Mouse (Mus musculus) limb, embryonic 14.5 days (tissue): ENCODE data around the gene Kdm5d. TPM values are rescaled to one million over a fixed set of nuclear protein-coding genes. Genes with fewer than 3 reads are reported as not detected.
A peak's percentile ranks its signal among the peaks of the same experiment; 100 is the strongest.

Experiments used
- ATAC-seq: fragments of 200-750 bp; cut with Nextera tagmentation; 2 replicates; pipeline ENCODE4 v1.8.0; 2017; ENCODE audit warnings: low read depth, moderate number of reproducible peaks, moderate TSS enrichment; ENCODE audit not compliant: low FRiP score
- DNase-seq: peaks from one replicate; pipeline ENCODE4 v3.0.0-alpha.2; 2015; ENCODE audit warnings: low spot score
- H3K27ac ChIP-seq: fragments of 300-500 bp; sonication (generic); replicated peaks from 2 replicates; pipeline ENCODE4 v1.5.1; 2014; ENCODE audit warnings: low read depth, mild to moderate bottlenecking, low read length, moderate library complexity, mixed read lengths
- H3K27me3 ChIP-seq: fragments of 300-500 bp; sonication (generic); 2 replicates; pipeline ENCODE4 v1.6.1; 2014; ENCODE audit warnings: low read length, mixed read lengths; ENCODE audit not compliant: control insufficient read depth, insufficient read depth
- H3K36me3 ChIP-seq: fragments of 300-500 bp; sonication (generic); 2 replicates; pipeline ENCODE4 v1.6.1; 2014; ENCODE audit warnings: mild to moderate bottlenecking, low read length, moderate library complexity, mixed read lengths; ENCODE audit not compliant: control insufficient read depth, insufficient read depth
- H3K4me1 ChIP-seq: fragments of 300-500 bp; sonication (generic); 2 replicates; pipeline ENCODE4 v1.6.1; 2014; ENCODE audit warnings: antibody characterized with exemption, low read length, mixed read lengths; ENCODE audit not compliant: control insufficient read depth, insufficient read depth
- H3K4me2 ChIP-seq: fragments of 300-500 bp; sonication (generic); replicated peaks from 2 replicates; pipeline ENCODE4 v1.6.1; 2014; ENCODE audit warnings: low read depth, mild to moderate bottlenecking, low read length, moderate library complexity; ENCODE audit not compliant: severe bottlenecking
- H3K4me3 ChIP-seq: fragments of 300-500 bp; sonication (generic); replicated peaks from 2 replicates; pipeline ENCODE4 v1.5.1; 2014; ENCODE audit warnings: low read length
- H3K9ac ChIP-seq: fragments of 300-500 bp; sonication (generic); 2 replicates; pipeline ENCODE4 v1.6.1; 2014; ENCODE audit warnings: mild to moderate bottlenecking, low read depth, low read length, moderate library complexity; ENCODE audit not compliant: severe bottlenecking
- H3K9me3 ChIP-seq: fragments of 300-500 bp; sonication (generic); 2 replicates; pipeline ENCODE4 v1.6.1; 2016; ENCODE audit warnings: low read length; ENCODE audit not compliant: control insufficient read depth
- POLR2A ChIP-seq: fragments of 200-500 bp; IDR thresholded peaks from 2 replicates; pipeline ENCODE4 v1.8.0; 2012; ENCODE audit warnings: inconsistent platforms, mild to moderate bottlenecking, moderate library complexity, borderline replicate concordance; ENCODE audit not compliant: insufficient read depth, insufficient read length; ENCODE audit errors: extremely low read depth
- WGBS: fragments of 180-500 bp; shearing (Covaris S2); extraction: QIAGEN DNeasy Blood & Tissue Kit; methylation state at CpG from one replicate; pipeline ENCODE4 v1.1.7; 2014; 5-methylcytosine and 5-hydroxymethylcytosine counted together
- microRNA-seq: library from miRNA; unstranded; fragments of <30 nt; microRNA quantifications from one replicate; pipeline ENCODE4, GENCODE M21; 2016
- polyA plus RNA-seq, 2 experiments: library from polyadenylated mRNA; depleted of rRNA in 1 of 2; stranded (reverse) in 1 of 2; unstranded in 1 of 2; fragments of >200 nt; fragmentation: Nextera tagmentation in 1 of 2; extraction: Ambion mirVana in 1 of 2; gene quantifications; 2 replicates each; pipeline versions ENCODE4 v1.2.1 to v1.2.3; 2012 to 2014

Kdm5d gene
- polyA plus RNA-seq (2012; rRNA removed) (3.0 and 18.8 TPM in 2 replicates), polyA plus RNA-seq (2014; fragmentation: Nextera tagmentation; extraction: Ambion mirVana) (19.7 TPM in 1 of 2 replicates, not detected in the other)

DNA sequence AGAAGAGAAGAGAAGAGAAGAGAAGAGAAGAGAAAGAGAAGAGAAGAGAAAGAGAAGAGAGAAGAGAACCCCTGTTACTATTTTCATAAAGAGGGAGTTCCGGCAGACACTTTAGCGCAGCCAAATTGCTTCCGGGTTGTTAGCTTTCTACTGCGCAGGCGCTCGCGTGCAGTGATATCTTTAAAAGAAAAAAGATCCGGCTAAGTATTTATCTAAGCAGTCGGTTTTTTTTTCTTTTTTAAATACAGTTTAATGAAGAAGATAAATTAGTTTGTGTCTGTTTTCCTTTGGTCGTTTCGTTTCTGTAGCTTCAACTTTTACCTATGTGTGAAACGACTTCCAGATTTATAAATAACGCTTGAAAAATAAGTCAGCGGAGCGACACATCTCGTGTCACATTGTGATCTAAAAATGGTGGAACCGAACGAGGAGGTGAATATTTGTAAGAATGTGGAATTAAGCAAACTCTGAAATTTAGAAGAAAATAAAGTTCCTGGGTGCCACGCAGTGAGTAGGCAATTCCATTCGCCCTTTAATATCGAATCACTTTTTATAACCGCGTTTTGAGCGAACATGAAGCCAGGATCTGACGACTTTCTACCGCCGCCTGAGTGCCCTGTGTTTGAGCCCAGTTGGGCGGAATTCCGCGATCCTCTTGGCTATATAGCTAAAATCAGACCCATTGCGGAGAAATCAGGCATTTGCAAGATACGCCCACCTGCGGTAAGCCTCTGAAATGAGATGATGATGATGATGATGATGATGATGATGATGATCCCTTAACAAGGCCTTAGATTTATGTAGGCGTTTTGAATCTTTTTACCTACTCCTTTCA is at the start of gene Kdm5d:
TSS of gene Kdm5d (plus strand) at position 396 of the 835 bp plus-strand sequence.
- H3K9ac ChIP-seq: peak within 1 kb of the TSS; percentile 56
- H3K4me1 ChIP-seq: no peaks in the 10 kb centered on the region
- H3K36me3 ChIP-seq: no peaks in the 10 kb centered on the region
- H3K27ac ChIP-seq: peak within 1 kb of the TSS; percentile 52; the same call in 1 of the 2 replicates
- no peak for TF ChIP-seq POLR2A
- H3K9me3 ChIP-seq: no peaks in the 10 kb centered on the region
- ATAC-seq (no peak), DNase-seq (peak; percentile 69)
- WGBS: under 1% methylated on average over 33 of the region's 34 CpGs
- peak within 1 kb of the TSS; percentile 39 for H3K4me3 ChIP-seq
- peak within 1 kb of the TSS; percentile 33; the same call in 1 of the 2 replicates for H3K4me2 ChIP-seq
- no peaks in the 10 kb centered on the region for H3K27me3 ChIP-seq

DNA sequence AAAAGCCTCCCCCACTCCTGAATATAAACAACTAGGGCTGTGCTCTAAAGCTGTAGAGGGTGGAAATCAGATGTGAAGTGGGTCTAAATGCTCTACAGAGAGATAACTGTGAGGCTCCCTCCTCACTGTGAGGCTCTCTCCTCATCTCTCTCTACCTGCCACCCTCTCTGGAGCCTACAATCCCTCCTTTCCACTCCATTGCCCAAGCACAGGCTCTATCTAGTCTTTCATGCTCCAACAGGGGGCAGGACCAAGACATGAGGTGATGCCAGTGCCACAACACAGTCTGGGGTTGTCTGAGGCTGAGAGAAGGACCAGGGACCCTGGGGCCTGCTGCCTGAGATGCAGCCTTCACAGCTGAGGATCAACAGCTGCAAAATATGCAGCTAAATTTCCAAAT is 25.2 kb upstream of the Kdm5d start:
- Histone ChIP-seq H3K36me3 (no peaks in the 10 kb centered on the region), H3K27me3 (no peaks in the 10 kb centered on the region), H3K4me2 (no peak overlapping the region), H3K4me3 (no peak overlapping the region), H3K27ac (no peak overlapping the region), H3K9ac (no peak overlapping the region), H3K9me3 (no peaks in the 10 kb centered on the region), H3K4me1 (no peaks in the 10 kb centered on the region)
- DNase-seq (no peak), ATAC-seq (no peak)
- no peak for TF ChIP-seq POLR2A

DNA sequence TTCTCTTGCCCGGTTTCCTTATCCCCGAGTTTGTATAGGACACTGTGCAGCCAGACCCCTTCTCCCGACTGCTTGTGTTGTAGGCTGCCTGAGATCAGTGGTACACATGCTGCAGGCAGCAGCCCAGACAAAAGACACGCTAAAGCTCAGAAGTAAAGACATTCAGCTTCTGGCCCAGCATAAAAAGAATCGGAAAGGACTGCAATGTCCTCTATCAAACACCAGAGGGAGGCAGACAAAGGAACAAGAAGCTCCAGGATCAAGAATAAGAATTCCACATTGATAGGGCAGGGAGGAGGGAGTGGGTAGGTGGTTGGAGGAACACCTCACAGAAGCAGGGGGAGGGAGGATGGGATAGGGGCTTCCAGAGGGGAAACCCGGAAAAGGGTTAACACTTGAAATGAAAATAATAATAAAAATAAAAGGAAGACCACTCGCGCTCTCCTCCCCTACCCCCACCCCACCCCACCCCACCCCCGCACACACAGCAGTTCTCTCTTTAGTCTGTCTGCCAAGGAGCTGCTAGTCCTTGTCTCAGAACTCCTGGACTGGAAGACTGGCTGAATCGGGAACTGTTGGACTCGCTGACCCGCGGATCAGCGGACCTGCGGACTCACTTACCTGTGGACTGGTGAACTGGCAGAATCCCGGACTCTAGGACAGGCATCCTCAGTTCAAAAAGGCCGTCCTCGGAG is 24.6 kb upstream of the Kdm5d start:
- H3K9me3 ChIP-seq: no peaks in the 10 kb centered on the region
- no peaks in the 10 kb centered on the region for H3K27me3 ChIP-seq
- H3K36me3 ChIP-seq: no peaks in the 10 kb centered on the region
- H3K4me2 ChIP-seq: 0 out of 2 replicates have a peak overlapping the region, but pooled peaks have one; percentile 13
- no peaks in the 10 kb centered on the region for H3K4me1 ChIP-seq
- no peak overlapping the region for H3K9ac ChIP-seq
- H3K4me3 ChIP-seq: no peak overlapping the region
- no peak for TF ChIP-seq POLR2A
- ATAC-seq (no peak), DNase-seq (peak; percentile 2)
- H3K27ac ChIP-seq: no peak overlapping the region
- WGBS: 18% methylated on average over 5 of the region's 18 CpGs

Small RNA genes lying within 50 kb of the gene (microRNA-seq; reads per million reads assigned to microRNA genes)
- gene Gm47281: not detected

Other genes with a start within 250 kb of the Kdm5d start
- not detected in 2 replicates for gene Zfy1, start 100.4 kb upstream of the Kdm5d start, polyA plus RNA-seq (2012; rRNA removed)
- not detected in 2 replicates for gene Zfy1, start 100.4 kb upstream of the Kdm5d start, polyA plus RNA-seq (2014; fragmentation: Nextera tagmentation; extraction: Ambion mirVana)
- not detected in 2 replicates for gene Uba1y, start 79.1 kb upstream of the Kdm5d start, polyA plus RNA-seq (2012; rRNA removed)
- gene Uba1y, start 79.1 kb upstream of the Kdm5d start, polyA plus RNA-seq (2014; fragmentation: Nextera tagmentation; extraction: Ambion mirVana): not detected in 2 replicates
- gene Eif2s3y, start 112.8 kb downstream of the Kdm5d start, polyA plus RNA-seq (2012; rRNA removed): 5.2 and 48.5 TPM in 2 replicates
- 49.2 TPM in 1 of 2 replicates, not detected in the other for gene Eif2s3y, start 112.8 kb downstream of the Kdm5d start, polyA plus RNA-seq (2014; fragmentation: Nextera tagmentation; extraction: Ambion mirVana)